Mouse (Mus musculus) G1E-ER4 (cell line): ENCODE data around the gene Usf1. TPM values are rescaled to one million over a fixed set of nuclear protein-coding genes. Genes with fewer than 3 reads are reported as not detected.

Experiments
- GATA1 ChIP-seq: IDR thresholded peaks from one replicate; pipeline ENCODE4 v1.8.0; 2012; ENCODE audit warnings: low read length, inconsistent platforms
- polyA plus RNA-seq: library from polyadenylated mRNA; stranded (reverse); fragments of >175 nt; gene quantifications from 2 replicates; pipeline ENCODE4 v1.2.3, GENCODE M21; 2012

Usf1 gene
- polyA plus RNA-seq = 35.2 and 37.5 TPM in 2 replicates

- TF ChIP-seq GATA1 = no peak
Observed at GRCm38 (mm10) chr1:171410947-171411484, at the start of gene Usf1. Usf1 (plus strand) TSS chr1:171411313.

- no peak for TF ChIP-seq GATA1
Observed at GRCm38 (mm10) chr1:171365934-171366333, 45.2 kb upstream of the Usf1 start.

GRCm38 (mm10) chr1:171369845-171370556, 41.1 kb upstream of the Usf1 start, which contains the start of gene Nectin4:
Nectin4 (plus strand) TSS chr1:171370099.
- TF ChIP-seq GATA1 = no peak

- no peak for TF ChIP-seq GATA1
Observed at GRCm38 (mm10) chr1:171372880-171373279, 38.2 kb upstream of the Usf1 start.

- no peak for TF ChIP-seq GATA1
Observed at GRCm38 (mm10) chr1:171373946-171374345, 37.2 kb upstream of the Usf1 start.

GRCm38 (mm10) chr1:171375646-171376097, 35.4 kb upstream of the Usf1 start:
- no peak for TF ChIP-seq GATA1

GRCm38 (mm10) chr1:171378298-171378697, 32.8 kb upstream of the Usf1 start:
- TF ChIP-seq GATA1 = no peak

GRCm38 (mm10) chr1:171379935-171380599, 31.0 kb upstream of the Usf1 start:
- no peak for TF ChIP-seq GATA1

- TF ChIP-seq GATA1 = no peak
Observed at GRCm38 (mm10) chr1:171382096-171382620, 29.0 kb upstream of the Usf1 start.

- no peak for TF ChIP-seq GATA1
Observed at GRCm38 (mm10) chr1:171384361-171384760, 26.8 kb upstream of the Usf1 start.

GRCm38 (mm10) chr1:171385171-171385570, 25.9 kb upstream of the Usf1 start:
- no peak for TF ChIP-seq GATA1

GRCm38 (mm10) chr1:171387099-171387498, 24.0 kb upstream of the Usf1 start:
- no peak for TF ChIP-seq GATA1

- no peak for TF ChIP-seq GATA1
Observed at GRCm38 (mm10) chr1:171388376-171389102, 22.6 kb upstream of the Usf1 start, which contains the start of gene Arhgap30. Arhgap30 (plus strand) TSS chr1:171388954.

GRCm38 (mm10) chr1:171390101-171390500, 21.0 kb upstream of the Usf1 start:
- TF ChIP-seq GATA1 = no peak

GRCm38 (mm10) chr1:171401821-171402220, 9.3 kb upstream of the Usf1 start:
- no peak for TF ChIP-seq GATA1
